Mouse (Mus musculus): Measurements from ENCODE around the gene Ppp1r16b. TPM values are rescaled to one million over a fixed set of nuclear protein-coding genes. Genes with fewer than 3 reads are reported as not detected.

The Ppp1r16b gene
- total RNA-seq (2021), result 10 to 100 TPM in 1 of 2 experiments, 1 to 10 TPM in 1; 6.9 to 11.5 TPM
- long read RNA-seq, experiment 1, full-length matches to known transcripts, result 1 of 1 reads
- long read RNA-seq, experiment 1, partial matches to known transcripts, result 0 of 1 reads
- long read RNA-seq, experiment 1, other reads (novel, unspliced or antisense), result 0 of 1 reads
- long read RNA-seq, experiment 2, partial matches to known transcripts, result 0 of 1 reads
- long read RNA-seq, experiment 2, other reads (novel, unspliced or antisense), result 1 of 1 reads

DNA sequence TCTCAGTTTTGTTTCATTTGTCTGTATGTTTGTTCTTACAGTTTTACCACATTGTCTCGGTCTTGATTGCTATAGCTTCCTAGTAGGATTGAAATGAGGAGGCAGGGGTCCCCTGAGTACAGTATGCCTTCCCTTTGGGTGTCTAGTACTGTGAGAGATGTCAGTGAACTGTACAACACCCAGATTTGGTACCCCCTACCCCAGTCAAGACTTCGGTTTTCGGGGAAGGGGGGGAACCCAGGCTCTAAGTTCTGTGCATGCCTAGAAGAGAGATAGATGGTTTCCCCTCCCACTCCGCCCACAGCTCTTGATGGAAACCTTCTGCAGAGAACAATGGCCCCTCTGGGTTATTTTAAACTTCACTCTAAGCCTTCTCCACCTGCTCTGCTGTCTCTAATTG is at the start of gene Ppp1r16b:
TSS of gene Ppp1r16b (plus strand) at position 301 of the 400 bp plus-strand sequence.
- no peak for DNase-seq (ENCODE audit: low spot score in 2 of 2)

GRCm38 (mm10) chr2:158615702-158616101 is 49.5 kb upstream of the Ppp1r16b start:
- DNase-seq (ENCODE audit: low spot score in 2 of 2), result no peak

DNA sequence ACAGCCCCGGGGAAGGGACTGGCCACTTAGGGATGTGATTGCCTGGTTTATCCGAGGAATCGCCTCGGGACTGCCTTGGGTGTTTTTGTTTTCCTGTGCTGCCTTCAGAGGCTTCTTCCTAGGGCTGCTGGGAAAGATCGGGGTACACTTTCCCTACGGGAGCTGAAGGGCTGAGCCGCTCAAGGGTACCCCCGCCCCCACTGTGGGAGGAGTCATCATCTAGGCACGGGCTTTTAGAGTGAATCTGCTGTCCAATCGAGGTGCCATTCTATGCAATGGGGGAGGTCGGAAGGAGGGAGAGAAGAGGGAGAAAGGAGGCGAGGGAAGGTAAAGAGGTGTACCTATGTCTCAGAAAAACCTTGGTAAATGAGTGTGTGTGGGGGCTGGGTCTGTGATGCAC is 48.9 kb upstream of the Ppp1r16b start:
- no peak for DNase-seq (ENCODE audit: low spot score in 2 of 2)

GRCm38 (mm10) chr2:158616790-158617189 is 48.4 kb upstream of the Ppp1r16b start:
- no peak for DNase-seq (ENCODE audit: low spot score in 2 of 2)

DNA sequence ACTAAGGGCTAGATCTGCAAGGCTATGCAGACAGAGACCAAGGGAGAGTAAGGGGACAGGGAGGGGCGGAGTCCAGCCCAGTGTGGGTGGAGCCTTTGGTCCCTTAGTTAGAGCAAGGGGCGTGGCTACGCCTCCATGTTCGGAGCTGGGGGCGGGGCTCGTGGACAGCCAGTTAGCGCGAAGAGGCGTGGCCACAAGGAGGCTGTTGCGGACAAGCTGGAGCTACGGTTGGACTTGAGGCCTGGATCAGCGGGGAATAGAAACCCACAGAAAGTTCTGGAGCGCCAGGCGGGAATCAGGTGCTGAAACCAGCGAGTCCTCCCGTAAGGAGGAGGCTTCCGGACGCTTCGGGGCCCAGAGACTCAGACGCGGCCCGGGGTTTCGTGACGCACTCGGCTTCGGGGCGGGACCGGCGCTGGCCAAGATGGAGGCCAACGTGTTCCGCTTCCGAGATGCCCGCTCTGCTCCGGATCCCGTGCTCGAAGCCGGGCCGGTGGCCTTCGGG is 40.4 kb upstream of the Ppp1r16b start, which contains the start of gene Actr5:
TSS of gene Actr5 (plus strand) at position 171 of the 505 bp plus-strand sequence.
- peak; percentile 85 to 88 for DNase-seq (ENCODE audit: low spot score in 2 of 2)

DNA sequence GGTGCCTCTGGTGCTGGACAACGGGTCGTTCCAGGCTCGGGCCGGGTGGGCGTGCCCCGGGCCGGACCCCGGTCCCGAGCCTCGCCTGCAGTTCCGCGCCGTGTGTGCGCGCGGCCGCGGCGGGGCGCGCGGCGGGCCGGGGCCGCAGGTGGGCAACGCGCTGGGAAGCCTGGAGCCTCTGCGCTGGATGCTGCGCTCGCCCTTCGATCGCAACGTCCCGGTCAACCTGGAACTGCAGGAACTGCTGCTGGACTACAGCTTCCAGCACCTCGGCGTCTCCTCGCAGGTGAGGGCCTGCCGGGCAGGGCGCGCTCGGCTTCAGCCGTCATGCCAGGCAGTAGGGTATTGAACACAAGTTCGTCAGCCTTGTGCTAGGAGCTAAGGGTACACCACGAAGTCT is 40.0 kb upstream of the Ppp1r16b start:
- no peak for DNase-seq (ENCODE audit: low spot score in 2 of 2)

- no peak for DNase-seq (ENCODE audit: low spot score in 2 of 2)
Observed at GRCm38 (mm10) chr2:158625697-158626096, 39.5 kb upstream of the Ppp1r16b start.

- no peak for DNase-seq (ENCODE audit: low spot score in 2 of 2)
Observed at GRCm38 (mm10) chr2:158628858-158629257, 36.3 kb upstream of the Ppp1r16b start.

GRCm38 (mm10) chr2:158629414-158629813 is 35.8 kb upstream of the Ppp1r16b start:
- no peak for DNase-seq (ENCODE audit: low spot score in 2 of 2)

DNA sequence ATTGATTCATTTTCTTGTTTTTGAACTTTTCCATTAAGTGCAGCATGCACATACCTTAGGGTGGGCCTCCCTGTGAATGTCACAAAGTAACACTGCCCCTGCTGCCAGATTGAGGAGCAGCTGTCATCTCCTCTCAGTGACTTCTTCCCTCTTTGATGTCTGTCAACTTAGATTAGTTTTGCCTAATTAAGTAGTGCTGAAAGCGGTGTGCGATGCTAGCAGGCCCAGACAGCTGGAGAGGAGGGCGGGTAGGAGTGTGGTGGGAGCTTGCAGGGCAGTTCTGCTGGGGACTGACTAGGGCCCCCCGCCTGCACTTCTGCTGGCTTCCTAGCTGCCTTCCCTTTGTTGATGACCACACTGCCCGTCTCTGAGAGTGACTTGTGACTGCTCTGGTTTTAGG is 33.3 kb upstream of the Ppp1r16b start:
- DNase-seq (ENCODE audit: low spot score in 2 of 2), result no peak

DNA sequence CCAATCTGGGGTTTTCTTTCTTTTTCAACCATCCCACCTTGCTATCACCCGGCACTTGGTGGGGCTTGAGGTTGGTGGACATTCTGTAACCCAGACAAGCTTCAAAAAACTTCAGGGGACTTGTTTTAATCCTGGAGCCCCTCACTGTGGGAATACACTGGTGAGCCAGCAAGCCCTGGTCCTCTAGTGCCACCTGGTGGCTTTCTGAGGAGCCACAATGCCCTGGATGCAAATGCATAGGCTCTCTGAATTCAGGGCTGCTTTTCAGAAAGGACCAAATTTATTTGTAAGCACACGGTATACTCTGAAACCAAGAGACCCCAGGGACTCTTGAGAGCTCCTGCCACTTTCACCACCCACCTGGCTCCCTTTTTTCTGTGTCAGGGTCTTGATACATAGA is 23.3 kb upstream of the Ppp1r16b start:
- peak; percentile 63 to 65 for DNase-seq (ENCODE audit: low spot score in 2 of 2)

DNA sequence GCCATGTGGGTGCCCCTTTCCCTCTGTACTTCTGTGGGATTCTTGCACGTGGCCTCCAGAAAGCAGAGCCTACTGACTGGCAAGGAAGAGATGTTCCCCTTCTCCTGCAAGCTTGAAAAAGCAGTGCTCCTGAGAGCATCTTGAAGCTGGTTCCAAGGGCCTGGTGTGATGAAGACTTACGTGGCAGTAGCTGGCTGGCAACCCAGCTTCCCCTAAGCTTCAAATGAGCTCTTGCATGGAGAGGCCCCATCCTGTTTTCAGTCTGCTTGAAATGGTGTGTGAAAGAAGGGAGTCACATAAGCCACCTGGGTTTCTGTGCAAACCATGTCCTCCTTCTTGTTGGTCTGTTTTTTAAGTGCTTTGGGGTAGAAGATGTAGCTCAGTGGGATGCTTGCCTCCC is 22.6 kb upstream of the Ppp1r16b start:
- DNase-seq (ENCODE audit: low spot score in 2 of 2), result no peak

- DNase-seq (ENCODE audit: low spot score in 2 of 2), result no peak
Observed at GRCm38 (mm10) chr2:158643791-158644190, 21.4 kb upstream of the Ppp1r16b start.

DNA sequence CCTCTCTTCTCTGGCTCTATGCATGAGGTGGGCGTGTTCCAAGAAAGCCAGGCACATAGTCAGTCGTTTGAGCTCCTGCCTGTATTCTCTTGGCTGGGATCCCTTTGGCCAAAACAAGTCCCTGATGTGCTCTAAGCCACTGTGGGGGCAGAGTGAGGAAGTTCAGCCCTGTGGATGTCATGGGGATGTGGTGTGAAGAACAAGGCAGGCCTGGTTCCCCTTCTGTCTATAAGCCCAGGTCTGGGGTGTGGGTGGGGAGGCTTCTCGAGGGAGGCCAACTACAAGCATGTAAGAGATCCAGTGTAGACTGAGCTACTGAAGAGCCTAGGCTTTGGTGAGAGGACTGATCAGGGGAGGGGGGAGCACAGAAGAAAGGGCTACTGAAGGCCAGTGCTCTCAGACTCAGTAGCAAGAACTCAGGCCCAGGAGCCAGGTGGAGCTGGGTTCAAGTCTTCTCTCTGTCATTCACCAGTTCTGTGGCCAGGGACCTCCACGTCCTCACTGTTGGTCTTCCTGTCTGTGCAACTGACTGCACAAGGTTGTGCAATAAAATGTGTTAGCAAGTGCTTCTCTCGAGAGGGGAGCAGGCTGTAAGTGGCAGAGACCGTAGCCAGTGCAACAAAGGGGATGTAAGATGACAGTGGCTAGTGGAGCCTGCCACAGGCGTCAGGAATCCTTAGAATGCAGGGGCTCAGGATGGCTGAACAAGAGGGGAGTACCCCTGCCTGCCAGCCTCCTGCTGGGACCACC is 13.9 kb upstream of the Ppp1r16b start:
- DNase-seq (ENCODE audit: low spot score in 2 of 2), result no peak

- DNase-seq (ENCODE audit: low spot score in 2 of 2), result peak; percentile 74 to 81
Observed at GRCm38 (mm10) chr2:158652985-158653384, 12.2 kb upstream of the Ppp1r16b start.

DNA sequence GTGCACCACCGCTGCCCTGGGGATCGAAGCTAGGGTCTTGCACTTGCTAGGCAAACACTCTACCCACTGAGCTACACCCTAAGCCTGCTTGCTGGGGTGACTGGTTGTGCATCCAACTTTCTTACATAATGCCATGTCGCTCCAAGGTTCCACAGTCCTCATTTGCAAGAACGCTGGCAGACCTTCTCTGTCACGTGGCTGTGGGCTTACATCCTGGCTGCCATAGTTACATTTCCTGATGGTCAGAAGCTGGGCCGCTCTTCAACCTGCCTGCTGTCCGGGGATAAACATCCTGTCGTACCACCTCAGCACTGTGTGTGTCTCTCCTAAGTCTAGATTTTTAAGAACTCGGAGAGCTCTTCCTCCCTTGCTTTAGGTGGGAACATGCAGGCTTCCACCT is 10.5 kb upstream of the Ppp1r16b start:
- no peak for DNase-seq (ENCODE audit: low spot score in 2 of 2)

GRCm38 (mm10) chr2:158655806-158656205 is 9.4 kb upstream of the Ppp1r16b start:
- no peak for DNase-seq (ENCODE audit: low spot score in 2 of 2)

DNA sequence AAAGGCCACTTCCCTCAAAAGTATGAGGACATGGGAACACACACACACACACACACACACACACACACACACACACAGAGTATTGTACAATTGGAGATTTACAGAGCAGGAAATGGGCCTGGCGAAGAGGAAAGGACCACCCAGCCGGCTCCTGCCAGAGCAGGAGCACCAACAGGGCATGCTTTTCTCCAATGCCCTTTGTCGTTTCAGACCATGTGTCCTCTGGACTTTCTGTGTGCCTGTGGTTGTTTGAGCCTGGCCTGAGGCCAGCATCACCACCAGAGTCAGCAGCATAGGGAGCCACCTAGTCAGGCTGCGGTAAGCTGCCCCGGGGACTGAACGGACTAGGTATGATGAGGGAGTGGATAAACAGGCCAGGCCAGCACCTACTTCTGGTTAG is 6.4 kb upstream of the Ppp1r16b start:
- peak in 1 of 2 experiments; percentile 38 for DNase-seq (ENCODE audit: low spot score in 2 of 2)

DNA sequence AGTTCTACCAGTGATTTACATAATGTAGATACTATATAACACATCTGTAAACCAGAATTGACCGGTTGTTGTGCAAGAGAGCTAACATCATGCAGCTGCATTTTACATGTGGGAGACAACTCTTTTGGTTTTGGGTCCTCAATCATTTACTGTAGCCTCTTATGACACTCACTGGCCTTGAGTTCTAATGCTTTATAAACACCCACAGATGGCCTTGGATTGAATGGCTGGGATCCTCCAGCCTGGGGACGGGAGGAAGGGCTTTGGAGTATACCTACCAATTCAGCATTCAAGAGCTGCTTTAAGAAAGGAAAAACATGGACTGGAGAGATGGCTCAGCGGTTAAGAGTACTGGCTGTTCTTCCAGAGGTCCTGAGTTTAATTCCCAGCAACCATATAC is 5.9 kb upstream of the Ppp1r16b start:
- DNase-seq (ENCODE audit: low spot score in 2 of 2), result no peak

GRCm38 (mm10) chr2:158666071-158666800 is 1.0 kb downstream of the Ppp1r16b start:
- DNase-seq (ENCODE audit: low spot score in 2 of 2), result no peak

DNA sequence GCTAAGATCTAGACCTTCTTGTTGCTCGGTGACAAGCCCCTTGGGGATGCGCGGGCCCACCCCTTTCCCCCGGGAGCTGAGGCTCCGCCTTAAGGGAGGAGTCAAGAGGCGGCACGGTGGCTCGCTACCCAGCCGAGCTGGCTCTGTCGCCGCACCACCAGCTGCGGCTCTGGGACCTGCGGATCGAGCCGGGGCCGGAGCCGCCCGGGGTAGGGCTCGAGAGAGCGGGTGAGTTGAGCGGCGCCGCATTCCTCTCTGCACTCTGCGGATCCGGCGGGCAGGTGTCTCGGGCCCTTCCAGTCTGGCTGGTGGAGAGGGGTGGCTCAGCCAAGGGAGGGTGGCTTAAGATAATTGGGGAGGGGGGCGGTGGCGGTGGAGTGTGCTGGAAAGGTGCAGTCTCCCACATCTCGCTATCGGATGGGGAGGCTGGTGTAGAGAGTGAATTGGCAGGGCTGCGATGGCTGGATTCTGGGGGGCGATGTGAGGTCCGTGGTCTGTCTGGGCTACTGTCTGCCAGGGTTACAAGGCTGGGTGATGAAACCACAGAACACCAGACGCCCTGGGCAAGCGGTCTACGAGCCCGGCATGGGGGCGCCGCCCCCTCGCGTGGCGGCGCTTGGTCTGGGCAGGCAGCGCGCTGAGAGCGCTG is 1.9 kb downstream of the Ppp1r16b start:
- DNase-seq (ENCODE audit: low spot score in 2 of 2), result peak; percentile 62 to 66
